Mouse (Mus musculus) adrenal gland, adult 18-20 months (tissue): ENCODE results near the gene Prickle3. TPM values are rescaled to one million over a fixed set of nuclear protein-coding genes. Genes with fewer than 3 reads are reported as not detected.
A peak's percentile ranks its signal among the peaks of the same experiment; 100 is the strongest.

Experiments used
- DNase-seq, 2 experiments: peaks; one replicate each; pipeline ENCODE4 v3.0.0; 2021 to 2022; ENCODE audit warnings: low spot score in 2 of 2
- long read RNA-seq, 2 experiments: library from polyadenylated mRNA; stranded (forward); transcript quantifications; one replicate each; pipeline ENCODE4 v2.0.0; 2021
- total RNA-seq, 2 experiments: library from RNA; stranded (reverse); gene quantifications; 1 replicate in 1 of 2; 2 replicates in 1 of 2; pipeline ENCODE4 v1.2.3; 2021

The Prickle3 gene
- 10 to 100 TPM in 1 of 2 experiments, 1 to 10 TPM in 1; 8.8 to 11.7 TPM for total RNA-seq
- long read RNA-seq, experiment 1, partial matches to known transcripts, result 2 of 6 reads
- long read RNA-seq, experiment 1, other reads (novel, unspliced or antisense), result 0 of 6 reads
- long read RNA-seq, experiment 2, partial matches to known transcripts, result 4 of 7 reads
- long read RNA-seq, experiment 2, other reads (novel, unspliced or antisense), result 0 of 7 reads

- DNase-seq, result peak; percentile 38 to 51
These were observed at the start of gene Prickle3 for GRCm38 (mm10) chrX:7657221-7657639. Gene Prickle3 (plus strand): TSS chrX:7657260.

- DNase-seq, result no peak
These were observed 47.0 kb upstream of the Prickle3 start for GRCm38 (mm10) chrX:7610035-7610434.

- DNase-seq, result no peak
These were observed 46.4 kb upstream of the Prickle3 start for GRCm38 (mm10) chrX:7610536-7611258.

GRCm38 (mm10) chrX:7617889-7618551 lies 39.0 kb upstream of the Prickle3 start:
- no peak for DNase-seq

GRCm38 (mm10) chrX:7632560-7632959 lies 24.5 kb upstream of the Prickle3 start:
- DNase-seq, result no peak

GRCm38 (mm10) chrX:7635101-7635500 lies 22.0 kb upstream of the Prickle3 start:
- no peak for DNase-seq

GRCm38 (mm10) chrX:7638401-7639091 lies 18.5 kb upstream of the Prickle3 start, which contains the start of gene Syp:
Gene Syp (plus strand): TSS chrX:7638471.
- peak; percentile 72 to 73 for DNase-seq

- DNase-seq, result no peak
These were observed 17.3 kb upstream of the Prickle3 start for GRCm38 (mm10) chrX:7639536-7640325.

GRCm38 (mm10) chrX:7640785-7641184 lies 16.3 kb upstream of the Prickle3 start:
- DNase-seq, result no peak

GRCm38 (mm10) chrX:7645349-7645748 lies 11.7 kb upstream of the Prickle3 start:
- peak; percentile 73 to 75 for DNase-seq

- peak; percentile 61 to 70 for DNase-seq
These were observed 8.3 kb upstream of the Prickle3 start for GRCm38 (mm10) chrX:7648671-7649304.

GRCm38 (mm10) chrX:7658031-7658784 lies 1.1 kb downstream of the Prickle3 start:
- peak in 1 of 2 experiments; percentile 46 for DNase-seq

- no peak for DNase-seq
These were observed 1.9 kb downstream of the Prickle3 start for GRCm38 (mm10) chrX:7658785-7659589.

GRCm38 (mm10) chrX:7661086-7661485 lies 4.0 kb downstream of the Prickle3 start:
- DNase-seq, result no peak

- no peak for DNase-seq
These were observed 5.9 kb downstream of the Prickle3 start for GRCm38 (mm10) chrX:7662936-7663335.

GRCm38 (mm10) chrX:7664791-7665190 lies 7.7 kb downstream of the Prickle3 start:
- DNase-seq, result no peak

GRCm38 (mm10) chrX:7665739-7666502 lies 8.9 kb downstream of the Prickle3 start:
- no peak for DNase-seq
